Mouse (Mus musculus) testis, adult 2 months (tissue): Measurements from ENCODE around the gene Itpr1.

Source experiments
- CTCF ChIP-seq: fragments of 200-500 bp; IDR thresholded peaks from 2 replicates; pipeline ENCODE4 v1.5.1; 2012; ENCODE audit warnings: low read depth, mild to moderate bottlenecking, inconsistent platforms, low read length, moderate library complexity; ENCODE audit not compliant: control insufficient read depth, insufficient read depth, insufficient replicate concordance
- POLR2A ChIP-seq: fragments of 200-500 bp; IDR thresholded peaks from 2 replicates; pipeline ENCODE4 v1.6.1; 2012; ENCODE audit warnings: low read depth, mild to moderate bottlenecking, inconsistent platforms, low read length, moderate library complexity; ENCODE audit not compliant: control insufficient read depth

DNA sequence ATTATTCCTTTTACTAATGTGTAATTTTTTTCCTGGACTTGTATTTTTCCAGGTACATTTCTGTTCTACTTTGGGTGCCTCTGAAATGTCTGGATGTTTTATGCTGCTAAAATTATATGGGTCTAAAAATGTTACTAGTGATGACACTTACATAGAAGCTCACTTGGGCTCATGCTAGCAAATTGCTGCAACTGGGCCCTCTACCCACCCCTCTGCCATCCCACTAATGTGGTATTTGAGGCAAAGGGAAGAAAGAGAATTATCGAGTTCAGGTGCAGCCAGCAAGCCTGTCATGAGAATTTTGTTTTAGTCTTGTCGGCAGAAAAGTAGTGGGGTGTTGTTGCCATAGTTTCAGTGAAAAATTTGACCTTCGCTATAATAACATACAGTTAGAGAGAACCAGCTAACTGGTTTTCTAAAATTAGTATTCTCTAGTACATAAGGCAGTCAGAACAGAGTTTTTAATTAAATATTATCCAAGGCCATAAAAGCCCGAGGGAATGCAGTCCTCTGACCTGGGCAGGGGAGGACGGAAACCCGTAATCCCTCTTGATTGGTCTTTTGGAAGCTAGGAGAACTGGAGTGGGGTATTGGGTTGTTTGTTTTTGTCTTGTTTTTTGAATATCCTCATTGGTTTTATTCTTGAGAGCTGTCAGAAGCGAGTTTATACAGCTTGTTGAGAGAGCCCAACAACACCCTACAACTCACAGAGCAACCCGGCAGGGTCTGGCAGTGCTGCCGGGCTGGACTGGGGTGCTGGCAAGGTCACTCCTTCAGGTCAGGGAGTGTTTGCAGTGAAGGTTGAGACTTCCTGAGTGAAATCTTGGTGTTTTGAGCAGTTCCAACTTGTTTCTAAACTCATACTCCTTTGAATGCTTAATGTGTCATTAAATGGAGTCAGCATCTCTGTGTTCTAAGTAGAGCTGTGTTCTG is 41.5 kb downstream of the Itpr1 start:
- TF ChIP-seq POLR2A (no peak), CTCF (no peak)
